Mouse (Mus musculus) monocyte, adult 2 months (primary cell): ENCODE measurements around the gene Gm10203.
"Not testable (repeated sequence)": the region's sequence is repeated elsewhere in the genome, so short reads cannot be mapped to it uniquely, and the experiment has no call there.

Experiments
- DNase-seq, 2 experiments: peaks; one replicate each; pipeline ENCODE4 v3.0.0; 2022; ENCODE audit warnings: low spot score in 2 of 2, low read depth in 1 of 2

Gene Gm10203

DNA sequence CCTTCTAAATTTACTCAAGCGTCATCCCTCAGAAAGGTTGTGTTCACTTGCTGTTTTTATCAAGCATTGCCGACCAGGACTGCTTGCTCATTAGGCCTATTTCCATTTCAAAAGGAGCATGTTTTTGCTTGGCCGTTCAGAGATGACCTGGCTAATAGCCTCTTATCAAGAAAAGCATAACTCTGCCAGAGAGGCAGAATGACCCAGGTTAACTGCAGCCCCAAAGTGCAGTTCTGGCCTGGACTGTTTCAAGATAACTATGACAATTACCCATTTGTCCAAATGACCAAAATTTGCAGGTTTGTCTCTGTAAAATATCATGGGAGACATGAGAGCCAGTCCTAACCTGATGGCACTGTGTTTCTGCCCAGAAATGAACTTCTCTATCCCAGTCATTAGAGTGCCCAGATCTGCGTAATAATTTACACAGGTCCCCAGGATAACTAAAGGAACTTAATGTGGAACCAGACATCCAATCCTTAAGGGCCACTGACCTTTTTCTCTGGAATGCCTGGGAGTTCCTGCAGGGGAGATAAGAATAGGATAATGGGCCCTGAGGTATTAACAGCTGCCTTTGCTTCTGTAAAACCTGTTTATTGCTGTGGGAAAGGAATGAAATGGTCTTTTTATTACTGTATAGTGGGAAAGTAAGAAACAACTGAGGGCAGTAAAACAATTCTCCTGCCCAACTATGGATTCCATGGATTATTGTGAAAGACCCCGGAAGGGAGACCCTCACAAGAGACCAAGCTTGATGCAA, 4.6 kb downstream of the Gm10203 start:
- DNase-seq, result no peak

DNA sequence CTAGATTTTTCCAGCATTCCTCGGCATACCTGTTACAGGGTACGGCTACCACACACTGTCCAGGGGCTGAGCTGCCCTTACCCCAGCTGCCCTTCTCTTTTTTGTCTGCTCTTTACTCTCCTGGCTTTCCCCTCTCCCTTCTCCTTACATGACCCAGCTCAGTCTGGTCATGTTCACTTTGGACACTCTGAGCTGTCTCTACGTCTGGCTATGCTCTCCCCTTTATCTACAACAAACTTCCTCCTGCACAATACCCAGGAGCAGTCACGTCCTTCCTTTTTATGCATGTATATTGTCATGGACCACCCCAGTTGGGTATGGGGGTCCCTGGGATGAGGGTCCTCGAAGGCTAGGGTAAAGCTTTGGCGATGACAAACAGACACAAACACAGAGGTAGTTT, 5.7 kb downstream of the Gm10203 start:
- no peak for DNase-seq

DNA sequence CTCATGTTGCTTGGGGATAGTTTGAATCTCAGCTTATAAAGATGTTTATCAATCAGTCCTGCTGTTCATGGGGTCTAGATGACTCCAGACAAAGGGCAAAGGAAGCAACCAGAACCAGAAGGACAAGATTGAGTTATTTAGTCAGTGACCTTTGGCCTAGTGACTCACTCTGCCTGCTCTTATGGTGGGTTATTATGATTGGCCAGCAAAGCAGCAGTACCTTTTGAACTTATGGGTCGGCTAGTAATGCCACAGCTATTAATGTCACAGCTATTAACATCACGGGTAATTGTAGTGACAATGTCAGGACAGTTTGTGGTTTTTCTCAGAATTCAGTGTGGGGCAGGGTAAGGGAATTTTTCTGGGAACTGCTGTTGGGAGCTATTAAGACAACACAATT, 8.0 kb downstream of the Gm10203 start:
- no peak for DNase-seq

DNA sequence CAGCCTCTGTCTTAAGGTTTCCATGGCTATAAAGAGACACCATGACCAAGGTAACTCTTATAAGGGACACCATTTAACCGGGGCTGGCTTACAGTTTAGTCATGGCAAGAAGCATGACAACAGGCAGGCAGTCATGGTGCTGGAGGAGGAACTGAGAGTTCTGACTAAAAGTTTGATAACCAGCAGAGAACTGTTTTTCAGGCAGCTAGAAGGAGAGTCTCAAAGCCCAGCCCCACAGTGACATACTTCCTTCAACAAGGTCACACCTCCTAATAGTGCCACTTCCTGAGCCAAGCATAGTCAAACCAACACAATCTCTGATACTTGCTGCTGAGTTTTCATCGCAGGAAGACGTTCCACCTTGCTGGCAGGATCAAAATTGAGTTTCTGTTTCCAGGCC, 9.0 kb downstream of the Gm10203 start:
- peak; percentile 19 to 34 for DNase-seq

DNA sequence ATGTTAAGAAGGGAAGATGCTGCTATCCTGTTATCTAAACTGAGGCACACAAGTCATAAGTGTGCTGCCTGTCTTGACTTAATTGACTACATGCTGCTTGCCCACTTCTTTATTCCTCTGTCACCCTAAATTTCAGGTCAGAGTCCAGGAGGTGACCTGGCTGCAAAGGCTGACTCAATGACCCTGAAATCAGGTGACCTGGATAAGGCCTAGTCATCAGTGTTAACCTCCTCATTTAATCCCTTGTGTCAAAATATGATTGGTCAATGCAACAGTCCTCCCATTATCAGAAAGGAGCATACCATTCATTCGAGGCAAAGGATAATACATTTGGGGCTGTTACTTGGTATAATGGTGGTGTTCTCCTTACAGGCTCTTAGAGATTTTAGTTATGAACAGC, 9.5 kb downstream of the Gm10203 start, which contains the start of gene Etfbkmt:
Gene Etfbkmt, plus strand, starts transcription at position 379 of the 400 bp plus-strand sequence.
- DNase-seq, result no peak

DNA sequence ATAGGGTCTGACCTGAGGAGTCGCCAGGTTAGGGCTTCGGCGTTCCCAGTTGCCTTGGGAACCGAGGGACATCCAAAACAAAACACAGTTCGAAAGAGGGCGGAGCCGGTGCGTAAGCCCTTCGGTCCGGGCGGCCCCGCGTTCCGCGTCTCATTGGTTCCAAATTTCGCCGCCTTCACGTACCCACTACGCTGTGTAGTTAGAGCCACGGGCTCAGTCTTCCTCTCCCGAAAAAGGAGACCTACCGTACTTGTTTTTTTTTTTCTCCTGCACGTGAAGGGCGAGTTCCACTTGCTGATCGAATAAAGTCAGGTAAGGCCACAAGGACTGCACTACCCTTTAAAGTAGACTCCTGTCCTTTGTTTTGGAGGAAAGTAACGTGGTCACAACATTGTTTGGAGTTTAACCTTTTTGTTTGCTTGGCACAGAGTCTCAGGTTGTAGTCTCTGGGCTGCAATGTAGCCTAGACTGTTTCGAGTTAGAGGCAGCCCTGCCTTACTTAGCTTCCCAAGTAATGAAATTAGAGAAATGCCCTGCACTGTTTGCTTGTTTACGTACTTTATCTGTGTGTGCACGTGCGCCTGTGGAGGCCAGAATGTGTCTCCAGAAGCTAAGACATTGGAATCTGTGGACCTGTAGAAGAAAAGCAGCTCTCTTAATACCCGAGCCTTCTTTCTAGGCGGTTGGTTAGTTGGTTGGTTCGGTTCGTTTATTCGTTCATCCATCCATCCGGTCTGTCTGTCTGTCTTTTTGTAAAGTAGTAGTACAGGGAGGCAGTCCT, 11.6 kb downstream of the Gm10203 start:
- peak; percentile 77 to 84 for DNase-seq

DNA sequence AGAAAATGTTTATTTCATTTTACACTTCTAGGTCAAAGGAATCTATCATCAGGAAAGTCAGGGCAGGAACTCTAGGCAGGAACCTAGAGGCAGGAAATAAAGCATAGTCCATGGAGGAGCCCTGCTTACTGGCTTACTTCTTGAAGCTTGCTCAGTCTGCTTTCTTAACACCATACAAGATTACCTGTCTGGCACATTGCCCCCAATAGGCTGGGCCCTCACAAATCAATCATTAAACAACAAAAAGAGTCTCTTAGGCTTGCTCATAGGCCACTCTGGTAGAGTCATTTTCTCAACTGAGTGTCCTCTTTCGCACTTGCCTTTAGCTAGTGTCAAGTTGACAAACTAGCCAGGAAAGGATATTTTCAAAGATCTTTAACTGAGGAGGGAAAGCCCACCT, 15.2 kb downstream of the Gm10203 start:
- no peak for DNase-seq

DNA sequence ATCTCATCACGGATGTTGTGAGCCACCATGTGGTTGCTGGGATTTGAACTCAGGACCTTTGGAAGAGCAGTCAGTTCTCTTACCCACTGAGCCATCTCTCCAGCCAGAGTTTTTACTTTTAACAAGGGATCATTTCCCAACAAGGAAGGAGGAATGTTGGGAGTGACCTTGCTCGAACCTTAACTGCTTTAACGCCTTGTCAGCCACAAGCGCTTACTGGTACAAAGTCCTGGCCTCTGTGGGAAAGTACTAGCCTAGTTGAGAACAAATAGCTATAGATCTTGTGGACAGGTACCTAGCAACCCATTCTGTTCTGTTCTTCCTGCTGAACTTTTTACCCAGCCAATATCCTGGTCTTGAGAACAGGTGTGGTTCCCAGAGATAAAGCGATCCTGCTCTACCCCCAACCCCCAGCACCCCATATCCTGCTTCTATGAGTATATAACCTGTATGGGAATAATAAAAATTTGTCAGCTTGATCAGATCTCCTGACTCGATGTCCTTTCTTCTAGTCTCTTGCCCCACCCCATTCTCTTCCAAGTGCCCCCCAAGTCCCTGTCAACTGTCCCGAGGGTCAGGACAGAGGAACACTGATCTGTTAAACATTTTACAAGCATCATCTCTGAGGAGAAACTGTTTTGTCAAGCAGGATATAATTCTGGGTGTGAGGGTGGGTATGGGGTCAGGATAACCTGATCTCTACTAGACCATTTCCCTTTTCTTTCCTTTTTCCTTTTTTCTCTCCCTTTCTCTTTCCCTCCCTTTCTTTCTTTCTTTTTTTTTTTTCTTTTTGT, 18.7 kb downstream of the Gm10203 start:
- no peak for DNase-seq

DNA sequence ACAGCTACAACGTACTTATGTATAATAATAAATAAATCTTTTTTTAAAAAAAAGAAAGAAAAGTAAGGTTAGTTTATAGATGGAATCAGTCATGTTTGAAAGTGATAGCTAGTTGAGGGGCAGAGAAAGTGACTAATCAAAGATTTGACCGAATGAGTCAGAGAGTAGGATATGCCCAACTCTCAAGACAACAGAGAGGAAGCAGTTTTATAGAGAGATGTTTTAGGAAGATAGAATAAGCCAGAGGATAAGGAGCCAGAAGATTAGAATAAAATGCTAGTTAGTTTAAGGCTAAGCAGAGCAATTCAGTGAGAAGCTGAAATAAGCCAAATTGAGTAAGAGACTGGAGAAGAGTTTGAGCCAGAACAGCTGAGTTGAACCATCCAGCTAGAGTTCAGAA, 22.1 kb downstream of the Gm10203 start:
- no peak for DNase-seq

DNA sequence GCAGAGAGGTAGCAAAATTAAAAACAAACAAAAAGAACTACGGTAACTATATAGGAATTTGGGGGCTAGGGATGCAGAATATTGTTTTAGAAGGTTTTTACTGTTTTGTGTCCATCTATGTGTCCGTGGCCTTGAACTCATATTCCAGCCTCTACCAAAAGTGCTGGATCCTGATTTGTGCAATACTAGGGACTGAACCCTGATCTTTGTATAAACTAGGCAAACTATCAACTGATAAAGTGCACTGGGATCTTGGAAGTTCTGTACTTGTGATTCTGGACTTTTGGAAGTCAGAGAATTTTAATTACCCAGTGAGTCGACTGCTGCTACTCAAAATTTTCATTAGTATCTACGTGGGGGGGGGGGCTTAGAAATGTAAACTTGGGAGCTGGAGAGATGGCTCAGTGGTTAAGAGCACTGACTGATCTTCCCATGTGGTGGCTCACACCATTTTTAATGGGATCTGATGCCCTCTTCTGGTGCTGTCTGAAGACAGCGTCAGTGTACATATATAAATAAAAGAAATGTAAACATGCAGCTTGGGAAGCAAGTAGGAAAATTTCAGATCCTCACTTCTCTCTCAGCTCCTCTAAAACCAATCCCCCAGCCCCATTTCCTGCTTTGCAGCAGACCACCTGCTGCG, 23.6 kb downstream of the Gm10203 start:
- no peak for DNase-seq

DNA sequence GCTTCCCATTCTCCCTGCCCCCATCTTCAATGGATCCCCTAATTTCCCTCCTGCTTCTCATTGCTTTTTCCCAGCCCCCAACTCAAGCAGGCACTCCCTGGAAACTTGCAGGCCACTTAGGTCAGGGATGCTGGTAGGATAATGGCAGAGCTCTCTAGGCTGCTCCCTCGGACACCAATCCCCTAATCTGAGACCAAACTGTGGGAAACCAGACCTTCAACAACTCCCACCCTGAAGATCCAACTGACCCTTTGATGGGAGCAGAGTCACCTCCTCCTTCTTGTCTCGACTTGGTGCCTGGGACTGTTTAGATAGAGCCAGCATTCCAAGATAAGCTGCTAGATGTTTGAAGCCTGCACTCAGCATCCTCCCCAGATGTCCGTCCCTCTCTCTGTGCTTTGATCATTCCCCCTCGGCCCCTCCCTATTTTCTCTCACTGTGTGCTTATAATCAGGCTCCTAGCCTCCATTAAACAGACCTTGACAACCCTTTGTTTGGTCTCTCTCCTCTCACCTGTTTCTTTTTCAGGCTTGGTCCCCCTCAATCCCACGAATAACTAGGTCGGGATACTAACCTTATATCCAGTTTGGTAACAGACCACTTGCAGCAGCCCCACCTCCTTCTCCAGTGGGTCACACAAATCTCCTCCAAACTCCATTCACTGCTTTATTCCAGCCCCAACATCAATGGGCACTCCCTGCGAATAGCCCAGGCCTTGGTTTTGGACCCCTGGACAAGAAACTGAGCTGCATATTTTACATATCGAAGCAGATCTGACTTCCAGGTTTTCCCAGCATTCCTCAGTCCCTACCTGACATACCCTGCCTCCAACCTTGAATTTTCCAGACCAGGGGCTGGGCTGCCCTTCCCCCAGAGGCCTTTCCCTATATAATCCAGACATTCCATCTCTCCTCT, 24.4 kb downstream of the Gm10203 start:
- DNase-seq, result no peak

DNA sequence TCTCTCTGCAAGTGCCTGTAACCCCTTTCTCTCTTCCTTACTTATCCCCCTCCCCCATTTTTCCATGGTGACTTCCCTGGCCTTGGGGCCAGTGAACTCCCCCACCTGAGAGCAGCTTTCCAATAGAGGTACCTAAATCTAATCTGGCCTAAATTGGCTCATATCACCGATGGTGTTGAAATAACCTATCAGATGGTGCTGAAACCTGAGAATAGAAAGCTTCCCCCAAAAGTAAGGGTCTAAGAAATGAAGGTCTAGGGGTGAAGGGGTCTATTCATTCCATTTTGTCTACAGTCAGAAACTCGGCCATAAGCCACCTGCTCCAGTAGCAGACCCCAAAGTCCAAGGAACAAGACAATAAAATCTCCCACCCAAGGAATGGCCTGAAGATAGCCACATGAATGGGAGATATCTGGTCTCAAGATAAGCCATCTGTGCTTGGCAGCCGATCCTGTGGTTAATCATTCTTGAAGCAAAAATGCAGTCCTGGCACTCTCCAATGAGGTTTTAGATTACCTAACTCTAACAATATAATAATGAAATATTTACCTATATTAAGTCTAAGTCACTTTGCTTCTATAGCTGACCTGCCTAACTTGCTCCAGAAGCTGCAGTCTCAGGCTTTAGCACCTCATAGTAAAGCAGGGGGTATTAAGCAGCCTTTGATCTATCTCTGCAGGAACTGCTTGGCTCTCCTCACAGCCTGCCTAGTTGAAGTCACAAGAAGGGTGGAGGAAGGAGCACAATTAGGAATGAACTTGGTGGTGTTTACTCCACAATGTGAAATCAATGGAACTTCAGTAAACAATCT, 25.3 kb downstream of the Gm10203 start:
- DNase-seq, result no peak

DNA sequence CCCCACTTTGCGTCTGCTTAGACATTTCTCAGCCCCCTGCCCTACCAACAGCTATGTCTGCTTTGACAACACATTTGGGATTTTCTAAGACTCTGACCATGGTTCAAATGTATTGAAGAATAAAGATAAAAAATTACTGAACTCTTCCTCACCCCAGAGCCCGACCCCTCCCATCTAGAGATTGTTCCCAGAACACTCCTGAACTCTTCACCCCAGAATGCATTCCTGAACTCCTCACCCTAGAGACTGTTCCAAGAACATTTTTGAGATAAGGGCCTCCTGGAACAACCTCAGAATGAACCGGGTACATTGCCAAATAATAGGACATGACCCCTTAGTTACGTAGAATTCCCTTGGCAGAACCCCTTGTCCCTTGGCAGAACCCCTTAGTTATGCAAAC, 37.1 kb downstream of the Gm10203 start:
- not testable (repeated sequence) for DNase-seq

DNA sequence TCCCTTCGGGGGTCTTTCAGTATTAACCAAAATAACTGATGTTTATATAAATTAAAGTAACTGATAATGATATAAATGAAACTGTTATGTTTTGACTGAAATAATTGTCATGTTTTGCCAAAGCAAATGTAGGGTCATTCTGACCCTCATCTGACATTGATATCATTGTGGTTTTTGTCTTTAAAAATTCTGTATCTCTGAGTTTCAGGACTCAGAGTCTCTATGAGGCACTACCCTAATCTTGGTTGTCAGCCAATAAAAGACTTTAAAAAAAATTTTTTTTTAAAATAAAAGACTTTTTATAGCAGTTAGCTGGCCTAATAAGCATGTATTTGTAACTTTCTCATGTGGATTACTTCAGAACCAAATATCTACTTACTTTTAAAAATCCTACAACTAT, 37.7 kb downstream of the Gm10203 start:
- no peak for DNase-seq

DNA sequence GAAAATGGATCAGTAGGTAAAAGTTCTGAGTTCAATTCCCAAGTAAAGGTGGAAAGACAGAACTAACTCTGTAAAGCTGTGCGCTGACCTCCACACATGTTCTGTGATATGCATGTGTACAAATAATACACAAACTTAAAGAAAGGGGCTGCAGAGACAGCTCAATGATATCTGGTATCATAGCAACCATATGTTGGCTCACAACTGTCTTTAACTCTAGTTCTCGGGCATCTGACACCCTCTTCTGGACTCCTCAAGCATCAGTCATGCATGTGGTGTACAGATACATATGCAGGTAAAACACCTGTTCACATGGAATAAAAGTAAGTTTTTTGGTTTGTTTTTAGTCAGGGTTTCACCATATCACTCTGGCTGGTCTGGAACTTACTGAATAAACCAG, 38.5 kb downstream of the Gm10203 start:
- DNase-seq, result no peak

DNA sequence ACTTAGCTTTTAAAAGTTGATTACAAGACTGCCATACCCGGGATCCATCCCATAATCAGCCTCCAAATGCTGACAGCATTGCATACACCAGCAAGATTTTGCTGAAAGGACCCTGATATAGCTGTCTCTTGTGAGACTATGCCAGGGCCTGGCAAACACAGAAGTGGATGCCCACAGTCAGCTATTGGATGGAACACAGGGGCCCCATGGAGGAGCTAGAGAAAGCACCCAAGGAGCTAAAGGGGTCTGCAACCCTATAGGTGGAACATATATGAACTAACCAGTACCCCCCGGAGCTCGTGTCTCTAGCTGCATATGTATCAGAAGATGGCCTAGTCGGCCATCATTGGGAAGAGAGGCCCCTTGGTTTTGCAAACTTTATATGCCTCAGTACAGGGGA, 40.0 kb downstream of the Gm10203 start:
- not testable (repeated sequence) for DNase-seq

DNA sequence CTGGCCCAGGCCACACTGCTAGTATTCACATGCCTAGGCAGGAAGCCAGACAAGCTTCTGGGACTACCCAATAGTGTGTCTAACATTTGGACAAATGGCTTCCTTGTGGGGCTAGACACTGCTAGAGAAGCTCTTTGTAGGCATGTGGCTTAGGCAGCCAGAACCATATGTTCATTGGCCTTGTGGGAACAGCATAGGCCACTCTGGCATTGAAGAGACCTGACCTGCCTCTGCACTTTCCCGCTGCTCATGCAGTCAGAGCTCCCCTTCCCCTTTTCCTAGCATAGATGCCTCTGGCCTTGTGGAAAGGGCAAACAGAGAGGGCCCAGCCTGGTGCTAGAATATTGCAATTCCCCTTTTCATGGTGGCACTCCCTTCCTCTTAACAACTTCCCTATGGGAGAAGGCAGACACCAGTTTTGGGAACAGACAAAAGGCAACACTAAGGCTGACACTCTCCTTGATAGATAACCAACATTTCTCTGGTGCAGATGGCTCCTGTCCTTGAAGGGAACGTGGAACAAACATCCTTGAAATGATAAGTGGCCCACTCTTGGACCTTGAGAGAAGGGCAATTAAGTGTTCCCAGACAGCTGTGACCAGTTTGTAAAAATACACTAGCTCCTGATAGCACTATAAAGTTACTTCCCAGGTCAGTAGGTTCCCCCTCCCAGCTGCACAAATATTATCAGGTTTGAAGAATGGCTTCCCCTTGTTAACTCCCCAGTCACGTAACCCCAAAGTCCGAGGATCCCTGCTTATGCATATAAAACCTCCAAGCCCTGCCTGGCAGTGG, 44.1 kb downstream of the Gm10203 start:
- DNase-seq, result no peak

DNA sequence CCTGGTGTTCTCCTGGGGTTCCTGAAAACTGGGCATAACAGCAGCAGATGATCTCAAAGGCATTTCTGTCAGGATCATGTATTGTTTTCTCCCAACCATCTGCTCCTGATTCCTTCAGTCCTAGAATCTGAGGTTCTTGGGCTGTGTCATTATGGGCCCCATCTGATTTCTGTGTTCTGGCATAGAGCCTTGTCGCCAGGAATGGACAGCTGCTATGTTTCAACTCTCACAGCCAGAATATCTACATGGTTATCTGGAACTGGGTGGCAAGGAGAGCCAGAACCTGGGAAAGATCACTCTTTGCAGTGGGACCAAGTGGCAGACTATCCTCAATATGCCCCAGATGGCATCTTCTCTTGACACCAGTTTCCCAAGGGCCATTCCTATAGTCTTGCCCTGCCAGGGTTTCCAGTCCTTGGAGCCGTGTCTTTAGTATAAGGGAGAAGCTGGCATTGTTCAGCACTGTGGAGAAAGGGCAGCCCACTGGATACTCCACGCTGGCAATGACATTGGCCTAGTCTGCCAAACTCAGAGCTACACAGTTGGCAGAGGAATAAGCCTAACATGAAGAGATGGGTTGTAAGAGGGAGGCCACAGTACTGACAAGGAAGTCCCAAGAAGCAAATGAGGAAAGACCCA, 45.1 kb downstream of the Gm10203 start:
- DNase-seq, result no peak
